15 mouse cellular contexts compared by ENCODE assay signal in genomic region chr7:111713828-111714600, GRCm38 (mm10).
DNase-seq lines count a peak whose midpoint lies in the region; ATAC-seq and TF ChIP-seq lines count a peak whose summit lies in the region.
"Had no signal": no experiment of that assay in that cellular context is flagged by ENCODE, and none has a peak within 500 bp of the region (broad histone marks: within the 10 kb centered on the region; RNA-seq: fewer than 3 reads in every experiment).

No protein-coding gene starts in this region.

- H3K36me3 ChIP-seq in heart, embryonic 10.5 days, result no peaks in the 10 kb centered on the region
- H3K36me3 ChIP-seq in liver, adult 2 months (ENCODE audit: control insufficient read depth, insufficient read depth, low read length), result no peaks in the 10 kb centered on the region
- H3K36me3 ChIP-seq in liver, embryonic 11.5 days (ENCODE audit: control insufficient read depth, insufficient read depth, low read length), result no peaks in the 10 kb centered on the region
- no peaks in the 10 kb centered on the region for H3K36me3 ChIP-seq in liver, embryonic 13.5 days
- H3K36me3 ChIP-seq in midbrain, embryonic 15.5 days (replicated peaks), result no peaks in the 10 kb centered on the region

- H3K9ac ChIP-seq in liver, adult 2 months (ENCODE audit: low read depth, low read length), result no peak overlapping the region
- no peak overlapping the region for H3K9ac ChIP-seq in liver, embryonic 11.5 days (ENCODE audit: low read depth, low read length)
- no peak overlapping the region for H3K9ac ChIP-seq in liver, embryonic 13.5 days
- H3K9ac ChIP-seq in midbrain, embryonic 15.5 days, result no peak overlapping the region
- H3K9ac ChIP-seq: forebrain, embryonic 13.5 days; hindbrain, embryonic 14.5 days had no signal

- no peak for ATAC-seq in liver, embryonic 11.5 days (replicated peaks; ENCODE audit: low FRiP score)
- ATAC-seq in liver, embryonic 13.5 days (ENCODE audit: low read depth), result no peak
- no peak for ATAC-seq in midbrain, embryonic 15.5 days (replicated peaks)
- ATAC-seq: forebrain, embryonic 13.5 days had no signal

- 59% methylated on average over 3 of the region's 3 CpGs for WGBS in heart, embryonic 10.5 days
- 60% methylated on average over 3 of the region's 3 CpGs for WGBS in liver, adult 2 months
- 65% methylated on average over 3 of the region's 3 CpGs for WGBS in liver, embryonic 11.5 days
- 64% methylated on average over 3 of the region's 3 CpGs for WGBS in liver, embryonic 13.5 days (ENCODE audit: insufficient replicate concordance)
- WGBS in midbrain, embryonic 15.5 days, result 86% methylated on average over 3 of the region's 3 CpGs

- H3K4me3 ChIP-seq in heart, embryonic 10.5 days, result no peak overlapping the region
- H3K4me3 ChIP-seq in liver, adult 2 months (ENCODE audit: insufficient read depth, low read depth, low read length), result no peak overlapping the region
- no peak overlapping the region for H3K4me3 ChIP-seq in liver, embryonic 11.5 days (ENCODE audit: low read depth, low read length)
- no peak overlapping the region for H3K4me3 ChIP-seq in liver, embryonic 13.5 days (replicated peaks)
- H3K4me3 ChIP-seq in midbrain, embryonic 15.5 days, result no peak overlapping the region
- H3K4me3 ChIP-seq: forebrain, embryonic 13.5 days; megakaryocyte, embryonic 14.5 days had no signal

- no peaks in the 10 kb centered on the region for H3K79me2 ChIP-seq in liver, adult 2 months (ENCODE audit: control insufficient read depth, insufficient read depth, low read length)

- peaks cover 17% of the 10 kb centered on the region; the same call in 1 of the 2 replicates for H3K4me1 ChIP-seq in heart, embryonic 10.5 days
- H3K4me1 ChIP-seq in liver, adult 2 months (ENCODE audit: control insufficient read depth, insufficient read depth, low read length), result no peaks in the 10 kb centered on the region
- H3K4me1 ChIP-seq in liver, embryonic 11.5 days (replicated peaks; ENCODE audit: control insufficient read depth, insufficient read depth, low read length), result no peaks in the 10 kb centered on the region; the same call in 1 of the 2 replicates
- peaks cover 80% of the 10 kb centered on the region for H3K4me1 ChIP-seq in liver, embryonic 13.5 days (replicated peaks)
- H3K4me1 ChIP-seq in midbrain, embryonic 15.5 days, result no peaks in the 10 kb centered on the region
- H3K4me1 ChIP-seq: forebrain, embryonic 13.5 days; megakaryocyte, embryonic 14.5 days had no signal

- H3K27ac ChIP-seq in heart, embryonic 10.5 days, result no peak overlapping the region
- peak overlapping the region; percentile 36 for H3K27ac ChIP-seq in liver, adult 2 months (replicated peaks; ENCODE audit: insufficient read depth, low read depth, low read length)
- H3K27ac ChIP-seq in liver, embryonic 11.5 days (ENCODE audit: low read depth, low read length), result no peak overlapping the region
- 0 out of 2 replicates have a peak overlapping the region, but pooled peaks have one; percentile 34 for H3K27ac ChIP-seq in liver, embryonic 13.5 days
- no peak overlapping the region for H3K27ac ChIP-seq in midbrain, embryonic 15.5 days
- H3K27ac ChIP-seq: forebrain, embryonic 13.5 days; hindbrain, embryonic 14.5 days had no signal

- H3K27me3 ChIP-seq in heart, embryonic 10.5 days (ENCODE audit: insufficient read depth, poor library complexity, severe bottlenecking), result no peaks in the 10 kb centered on the region
- H3K27me3 ChIP-seq in liver, adult 2 months (ENCODE audit: control insufficient read depth, insufficient read depth, low read length), result no peaks in the 10 kb centered on the region
- no peaks in the 10 kb centered on the region for H3K27me3 ChIP-seq in liver, embryonic 11.5 days (replicated peaks; ENCODE audit: control insufficient read depth, insufficient read depth, low read length)
- no peaks in the 10 kb centered on the region for H3K27me3 ChIP-seq in liver, embryonic 13.5 days
- H3K27me3 ChIP-seq in midbrain, embryonic 15.5 days (replicated peaks), result no peaks in the 10 kb centered on the region
- H3K27me3 ChIP-seq: forebrain, embryonic 13.5 days had no signal

- H3K4me2 ChIP-seq in liver, embryonic 11.5 days, result no peak overlapping the region
- no peak overlapping the region for H3K4me2 ChIP-seq in liver, embryonic 13.5 days
- H3K4me2 ChIP-seq in midbrain, embryonic 15.5 days, result no peak overlapping the region
- H3K4me2 ChIP-seq: forebrain, embryonic 13.5 days; hindbrain, embryonic 14.5 days had no signal

- no peaks in the 10 kb centered on the region for H3K9me3 ChIP-seq in heart, embryonic 10.5 days
- no peaks in the 10 kb centered on the region for H3K9me3 ChIP-seq in liver, embryonic 11.5 days (ENCODE audit: control insufficient read depth, low read length)
- no peaks in the 10 kb centered on the region for H3K9me3 ChIP-seq in liver, embryonic 13.5 days (replicated peaks)
- H3K9me3 ChIP-seq in midbrain, embryonic 15.5 days, result no peaks in the 10 kb centered on the region
- H3K9me3 ChIP-seq: forebrain, embryonic 13.5 days; megakaryocyte, embryonic 14.5 days had no signal

- DNase-seq in heart, adult 11 months, result peak; percentile 97
- DNase-seq in heart, embryonic 10.5 days (ENCODE audit: low spot score), result no peak
- peak; percentile 9 for DNase-seq in liver, adult 2 months (ENCODE audit: extremely low read depth, low read depth, low spot score)
- DNase-seq in liver, embryonic 11.5 days (ENCODE audit: low spot score), result no peak
- no peak for DNase-seq in liver, embryonic 13.5 days
- DNase-seq in lung, postnatal 36 days, result peak; percentile 67
- DNase-seq in thymus, postnatal 10 days (ENCODE audit: low spot score in 2 of 2), result no peak
- DNase-seq: adrenal gland, postnatal 14 days; cerebellum, postnatal 36 days; gastrocnemius, postnatal 10 days; thymus, postnatal 14 days had no signal

- no peak for TF ChIP-seq POLR2A in liver, adult 2 months (IDR thresholded peaks at IDR 0.05; ENCODE audit: extremely low read depth, insufficient read depth, low read length)

- TF ChIP-seq CTCF in liver, adult 2 months (IDR thresholded peaks at IDR 0.05; ENCODE audit: low read depth, low read length), result no peak

Comparison
In these comparisons a context has a peak if more than half of its experiments do, and no peak if none do; other contexts are left out.
1. DNase-seq: peak in heart, adult 11 months (single experiment), liver, adult 2 months (single experiment) and lung, postnatal 36 days (single experiment); none in heart, embryonic 10.5 days (single experiment), liver, embryonic 11.5 days (single experiment), liver, embryonic 13.5 days (single experiment) and thymus, postnatal 10 days (0 of 2).
2. H3K27ac ChIP-seq: peak in liver, adult 2 months (single experiment) and liver, embryonic 13.5 days (single experiment); none in heart, embryonic 10.5 days (single experiment), liver, embryonic 11.5 days (single experiment) and midbrain, embryonic 15.5 days (single experiment).